Mouse (Mus musculus) neural tube, embryonic 15.5 days (tissue): ENCODE results near the gene Il5ra. TPM values are rescaled to one million over a fixed set of nuclear protein-coding genes. Genes with fewer than 3 reads are reported as not detected.

Experiments
- ATAC-seq: fragments of 200-750 bp; cut with Nextera tagmentation; 2 replicates; pipeline ENCODE4 v1.8.0; 2017; ENCODE audit warnings: mild to moderate bottlenecking, moderate TSS enrichment, moderate library complexity; ENCODE audit not compliant: low FRiP score
- H3K27ac ChIP-seq: fragments of 300-500 bp; sonication (generic); replicated peaks from 2 replicates; pipeline ENCODE4 v1.5.1; 2015; ENCODE audit warnings: mild to moderate bottlenecking, inconsistent platforms
- H3K27me3 ChIP-seq: fragments of 300-500 bp; sonication (generic); replicated peaks from 2 replicates; pipeline ENCODE4 v1.6.1; 2015; ENCODE audit warnings: inconsistent platforms
- H3K36me3 ChIP-seq: fragments of 300-500 bp; sonication (generic); 2 replicates; pipeline ENCODE4 v1.6.1; 2015; ENCODE audit warnings: inconsistent platforms
- H3K4me1 ChIP-seq: fragments of 300-500 bp; sonication (generic); 2 replicates; pipeline ENCODE4 v1.6.1; 2015; ENCODE audit warnings: inconsistent platforms
- H3K4me2 ChIP-seq: fragments of 300-500 bp; sonication (generic); 2 replicates; pipeline ENCODE4 v1.6.1; 2015; ENCODE audit warnings: inconsistent platforms, mild to moderate bottlenecking, moderate library complexity
- H3K4me3 ChIP-seq: fragments of 300-500 bp; sonication (generic); replicated peaks from 2 replicates; pipeline ENCODE4 v1.5.1; 2015; ENCODE audit warnings: mild to moderate bottlenecking, inconsistent platforms
- H3K9ac ChIP-seq: fragments of 300-500 bp; sonication (generic); replicated peaks from 2 replicates; pipeline ENCODE4 v1.6.1; 2015; ENCODE audit warnings: mild to moderate bottlenecking, inconsistent platforms
- H3K9me3 ChIP-seq: fragments of 300-500 bp; sonication (generic); replicated peaks from 2 replicates; pipeline ENCODE4 v1.6.1; 2016; ENCODE audit warnings: inconsistent platforms
- WGBS: fragments of 180-500 bp; shearing (Covaris S2); methylation state at CpG from one replicate; pipeline ENCODE4 v1.1.7; 2015; ENCODE audit warnings: mixed read lengths; 5-methylcytosine and 5-hydroxymethylcytosine counted together
- polyA plus RNA-seq: library from polyadenylated mRNA; unstranded; fragments of >200 nt; fragmentation: Nextera tagmentation; extraction: Ambion mirVana; gene quantifications from 2 replicates; pipeline ENCODE4 v1.2.1, GENCODE M21; 2015

Gene Il5ra
- polyA plus RNA-seq, 1 experiment from 2014 or later: 0.06 TPM

DNA sequence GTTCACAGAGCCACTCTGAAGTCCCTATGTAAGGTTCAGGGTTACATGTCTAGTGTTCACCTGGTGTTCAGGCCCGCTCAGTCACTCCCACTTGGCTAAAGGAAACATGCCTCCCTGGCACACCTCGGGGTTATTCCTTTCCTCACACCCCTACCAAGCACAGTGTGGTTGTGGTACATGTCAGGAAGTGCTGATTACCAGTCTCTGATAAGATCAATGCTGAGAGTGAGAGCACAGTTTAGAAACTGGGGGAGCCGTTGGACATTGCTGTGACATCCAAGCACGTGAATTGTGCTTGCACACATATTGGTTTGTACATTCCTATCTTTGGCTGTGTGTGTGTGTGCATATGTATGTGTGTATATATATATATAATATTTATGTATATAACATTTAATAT is 16.3 kb downstream of the Il5ra start:
- Histone ChIP-seq H3K4me1 (0 out of 2 replicates have a peak, but pooled peaks cover 2% of the 10 kb centered on the region), H3K27ac (no peak overlapping the region), H3K4me3 (no peak overlapping the region), H3K9ac (no peak overlapping the region), H3K4me2 (no peak overlapping the region), H3K9me3 (no peaks in the 10 kb centered on the region), H3K36me3 (no peaks in the 10 kb centered on the region), H3K27me3 (no peaks in the 10 kb centered on the region)
- ATAC-seq: no peak
- 88% methylated on average over 4 of the region's 4 CpGs for WGBS

DNA sequence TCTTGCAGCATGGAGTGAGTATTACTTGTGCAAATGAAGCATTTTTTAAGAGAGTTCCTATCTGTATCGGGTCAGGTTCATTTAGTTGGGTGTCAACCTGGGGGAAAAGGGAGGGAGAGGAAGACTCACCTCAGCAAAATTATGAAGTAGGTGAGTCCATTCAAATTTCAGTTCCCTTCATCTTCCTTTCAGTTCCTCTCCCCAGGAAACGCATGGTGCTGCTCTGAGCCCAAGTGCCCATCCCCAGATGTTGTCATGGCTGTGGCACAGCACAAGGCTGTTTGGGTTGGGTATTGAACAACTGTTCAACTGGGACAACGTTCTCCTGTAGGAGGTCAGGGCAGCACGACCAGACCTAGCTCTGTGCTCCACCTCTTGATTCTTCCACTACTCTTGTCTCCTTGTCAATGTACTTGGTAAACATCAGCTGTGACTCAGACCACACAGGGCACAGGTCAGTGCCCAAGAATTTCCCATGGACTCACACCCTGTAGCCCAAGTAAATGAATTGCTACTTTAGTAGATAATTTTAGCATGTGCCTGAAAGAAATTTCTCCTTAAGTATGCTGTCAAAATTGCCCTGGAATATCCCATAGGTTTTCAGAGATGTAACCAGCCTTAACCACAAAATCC is 19.0 kb downstream of the Il5ra start:
- Histone ChIP-seq H3K36me3 (no peaks in the 10 kb centered on the region), H3K4me3 (no peak overlapping the region), H3K4me2 (no peak overlapping the region), H3K9me3 (no peaks in the 10 kb centered on the region), H3K27ac (no peak overlapping the region), H3K27me3 (no peaks in the 10 kb centered on the region), H3K9ac (no peak overlapping the region), H3K4me1 (0 out of 2 replicates have a peak, but pooled peaks cover 2% of the 10 kb centered on the region)
- ATAC-seq: no peak
- WGBS: 81% methylated on average over 4 of the region's 4 CpGs

DNA sequence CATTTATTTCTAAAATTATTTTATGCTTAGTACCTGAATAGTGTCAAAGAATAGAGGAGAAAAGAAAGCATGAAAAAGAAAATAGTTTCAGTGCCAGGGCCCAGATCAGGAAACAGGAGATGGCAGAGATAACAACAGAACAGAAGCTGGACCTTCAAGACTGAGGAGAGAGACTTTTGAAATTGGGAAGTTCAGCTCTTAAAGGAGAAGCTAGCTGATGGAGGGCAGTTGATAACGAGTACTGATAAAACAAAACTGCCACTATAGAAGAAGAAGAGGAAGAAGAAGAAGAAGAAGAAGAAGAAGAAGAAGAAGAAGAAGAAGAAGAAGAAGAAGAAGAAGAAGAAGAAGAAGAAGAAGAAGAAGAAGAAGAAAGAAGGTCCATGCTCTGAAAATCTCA is 21.1 kb downstream of the Il5ra start:
- no peak for ATAC-seq
- Histone ChIP-seq H3K9me3 (no peaks in the 10 kb centered on the region), H3K4me1 (0 out of 2 replicates have a peak, but pooled peaks cover 2% of the 10 kb centered on the region), H3K4me3 (no peak overlapping the region), H3K9ac (no peak overlapping the region), H3K4me2 (no peak overlapping the region), H3K27me3 (no peaks in the 10 kb centered on the region), H3K27ac (no peak overlapping the region), H3K36me3 (no peaks in the 10 kb centered on the region)
- WGBS: 84% methylated on average over 1 of the region's 1 CpGs

DNA sequence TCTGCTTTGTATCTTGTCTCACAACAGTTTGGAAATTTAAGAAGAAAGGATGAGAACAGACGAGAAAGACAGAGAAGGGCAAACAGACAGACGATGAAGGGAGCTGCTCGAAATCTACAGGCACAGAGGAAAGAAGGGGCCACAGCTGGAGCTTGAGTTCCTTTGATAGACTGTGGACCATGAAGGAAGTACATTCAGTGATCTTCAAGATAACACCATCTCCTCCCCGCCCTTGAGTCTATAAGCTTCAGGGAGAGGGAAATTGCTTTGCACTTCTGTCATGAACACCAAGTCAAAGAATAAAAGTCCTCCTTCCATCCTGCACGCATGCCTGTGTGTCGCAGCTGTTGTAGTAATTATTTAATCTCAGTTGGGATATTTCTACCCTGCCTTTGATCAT is 22.8 kb downstream of the Il5ra start:
- no peaks in the 10 kb centered on the region for H3K27me3 ChIP-seq
- H3K4me2 ChIP-seq: no peak overlapping the region
- no peak for ATAC-seq
- H3K4me3 ChIP-seq: no peak overlapping the region
- no peaks in the 10 kb centered on the region for H3K36me3 ChIP-seq
- H3K4me1 ChIP-seq: 0 out of 2 replicates have a peak, but pooled peaks cover 2% of the 10 kb centered on the region
- H3K9ac ChIP-seq: no peak overlapping the region
- H3K27ac ChIP-seq: no peak overlapping the region
- WGBS: 86% methylated on average over 6 of the region's 6 CpGs
- no peaks in the 10 kb centered on the region for H3K9me3 ChIP-seq

DNA sequence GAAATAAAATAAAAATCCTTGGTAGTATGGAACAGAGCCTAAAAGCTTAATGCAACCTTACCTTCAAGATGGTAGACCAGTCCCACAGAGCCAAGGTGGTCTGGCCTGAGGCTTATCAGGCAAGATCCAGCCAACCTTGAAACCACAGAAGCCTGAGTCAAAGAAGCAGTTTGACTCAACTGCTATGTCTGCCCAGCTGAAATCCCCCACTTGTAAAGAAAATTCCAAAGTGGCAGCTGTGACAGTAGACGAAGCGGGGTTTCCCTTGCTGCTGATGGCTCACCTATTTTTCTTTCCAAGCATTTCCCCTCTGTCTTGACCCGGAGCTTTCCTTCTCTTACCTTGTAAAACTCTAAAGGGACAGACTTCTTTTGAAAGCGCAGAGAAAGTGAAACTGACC is 23.2 kb downstream of the Il5ra start:
- H3K4me3 ChIP-seq: no peak overlapping the region
- WGBS: 87% methylated on average over 4 of the region's 4 CpGs
- ATAC-seq: no peak

DNA sequence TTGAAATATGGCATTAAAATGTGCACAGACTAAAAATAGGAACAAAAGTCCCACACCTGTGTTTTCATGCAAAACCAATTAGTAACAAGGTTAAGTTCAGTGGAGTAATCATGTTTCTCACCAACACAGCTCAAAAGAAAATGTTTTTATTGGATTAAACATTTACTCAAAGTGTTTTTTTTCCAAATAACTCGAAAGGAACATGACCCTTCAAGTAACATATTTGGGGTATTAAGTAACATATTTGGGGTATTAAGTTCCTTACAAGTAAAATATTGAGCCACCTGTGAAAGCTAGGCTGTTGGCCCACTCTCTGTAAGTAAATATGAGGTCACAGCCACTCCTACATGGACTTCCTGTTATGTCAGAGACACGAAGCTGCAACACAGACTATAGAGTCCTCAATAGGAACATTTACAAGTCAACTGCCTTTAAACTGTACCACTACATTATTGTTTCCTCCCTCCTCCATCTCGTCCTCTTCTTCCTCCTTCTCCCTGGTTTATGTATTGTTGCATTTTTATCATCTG is 43.3 kb downstream of the Il5ra start:
- no peak for ATAC-seq
- no peaks in the 10 kb centered on the region for H3K9me3 ChIP-seq
- 71% methylated on average over 3 of the region's 3 CpGs for whole genome bisulfite sequencing

More for the DNA sequence above, 23.2 kb downstream of the Il5ra start:
- H3K9me3 ChIP-seq: no peaks in the 10 kb centered on the region
- H3K9ac ChIP-seq: no peak overlapping the region
- no peaks in the 10 kb centered on the region for H3K27me3 ChIP-seq
- H3K4me2 ChIP-seq: no peak overlapping the region
- no peaks in the 10 kb centered on the region for H3K36me3 ChIP-seq
- 0 out of 2 replicates have a peak, but pooled peaks cover 2% of the 10 kb centered on the region for H3K4me1 ChIP-seq
- no peak overlapping the region for H3K27ac ChIP-seq

DNA sequence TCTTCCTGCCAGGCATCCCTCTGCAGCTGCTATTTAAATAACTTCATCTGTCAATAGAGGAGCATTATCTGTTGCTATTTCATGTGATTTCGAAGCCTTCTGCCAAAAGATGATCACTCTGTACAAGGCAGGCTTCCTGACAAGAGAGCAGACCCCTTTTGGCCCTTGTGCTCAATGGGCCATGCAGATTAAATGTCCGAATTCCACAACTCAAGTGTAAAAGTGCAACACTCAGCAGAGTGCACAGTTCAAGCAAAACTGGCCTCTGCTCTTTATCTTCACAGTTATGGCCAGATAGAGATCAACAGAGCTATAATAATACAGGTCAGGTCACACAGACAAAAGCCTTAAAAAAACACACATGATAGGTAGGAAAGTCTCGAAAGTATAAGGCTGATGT is 46.9 kb downstream of the Il5ra start:
- Histone ChIP-seq H3K4me1 (no peaks in the 10 kb centered on the region), H3K27ac (no peak overlapping the region), H3K27me3 (no peaks in the 10 kb centered on the region), H3K9me3 (no peaks in the 10 kb centered on the region), H3K4me3 (no peak overlapping the region), H3K36me3 (no peaks in the 10 kb centered on the region), H3K9ac (no peak overlapping the region), H3K4me2 (no peak overlapping the region)
- WGBS: 68% methylated on average over 3 of the region's 3 CpGs
- ATAC-seq: no peak

More for the DNA sequence above, 43.3 kb downstream of the Il5ra start:
- Histone ChIP-seq H3K4me3 (no peak overlapping the region), H3K36me3 (no peaks in the 10 kb centered on the region), H3K4me1 (no peaks in the 10 kb centered on the region), H3K27me3 (no peaks in the 10 kb centered on the region), H3K4me2 (no peak overlapping the region), H3K9ac (no peak overlapping the region), H3K27ac (no peak overlapping the region)

DNA sequence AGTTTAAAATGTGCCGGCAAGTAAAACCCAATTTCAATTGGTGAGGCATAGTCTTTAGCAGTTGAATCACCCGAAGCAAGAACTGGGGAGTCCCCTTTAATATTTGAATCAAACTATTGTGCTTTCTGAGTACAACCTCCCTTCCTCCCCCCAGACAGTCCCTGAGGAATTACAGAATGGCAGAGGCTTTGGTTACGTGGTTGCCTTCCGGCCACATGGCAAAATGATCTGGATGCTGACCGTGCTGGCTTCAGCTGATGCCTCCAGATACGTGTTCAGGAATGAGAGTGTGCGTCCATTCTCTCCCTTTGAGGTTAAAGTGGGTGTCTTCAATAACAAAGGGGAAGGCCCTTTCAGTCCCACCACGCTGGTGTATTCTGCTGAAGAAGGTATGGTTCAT is 73.3 kb downstream of the Il5ra start:
- 83% methylated on average over 8 of the region's 8 CpGs for WGBS
- H3K4me1 ChIP-seq: no peaks in the 10 kb centered on the region
- ATAC-seq: no peak
- no peaks in the 10 kb centered on the region for H3K36me3 ChIP-seq
- no peak overlapping the region for H3K4me3 ChIP-seq
- no peaks in the 10 kb centered on the region for H3K27me3 ChIP-seq
- no peak overlapping the region for H3K27ac ChIP-seq
- H3K4me2 ChIP-seq: no peak overlapping the region
- no peaks in the 10 kb centered on the region for H3K9me3 ChIP-seq
- H3K9ac ChIP-seq: no peak overlapping the region

DNA sequence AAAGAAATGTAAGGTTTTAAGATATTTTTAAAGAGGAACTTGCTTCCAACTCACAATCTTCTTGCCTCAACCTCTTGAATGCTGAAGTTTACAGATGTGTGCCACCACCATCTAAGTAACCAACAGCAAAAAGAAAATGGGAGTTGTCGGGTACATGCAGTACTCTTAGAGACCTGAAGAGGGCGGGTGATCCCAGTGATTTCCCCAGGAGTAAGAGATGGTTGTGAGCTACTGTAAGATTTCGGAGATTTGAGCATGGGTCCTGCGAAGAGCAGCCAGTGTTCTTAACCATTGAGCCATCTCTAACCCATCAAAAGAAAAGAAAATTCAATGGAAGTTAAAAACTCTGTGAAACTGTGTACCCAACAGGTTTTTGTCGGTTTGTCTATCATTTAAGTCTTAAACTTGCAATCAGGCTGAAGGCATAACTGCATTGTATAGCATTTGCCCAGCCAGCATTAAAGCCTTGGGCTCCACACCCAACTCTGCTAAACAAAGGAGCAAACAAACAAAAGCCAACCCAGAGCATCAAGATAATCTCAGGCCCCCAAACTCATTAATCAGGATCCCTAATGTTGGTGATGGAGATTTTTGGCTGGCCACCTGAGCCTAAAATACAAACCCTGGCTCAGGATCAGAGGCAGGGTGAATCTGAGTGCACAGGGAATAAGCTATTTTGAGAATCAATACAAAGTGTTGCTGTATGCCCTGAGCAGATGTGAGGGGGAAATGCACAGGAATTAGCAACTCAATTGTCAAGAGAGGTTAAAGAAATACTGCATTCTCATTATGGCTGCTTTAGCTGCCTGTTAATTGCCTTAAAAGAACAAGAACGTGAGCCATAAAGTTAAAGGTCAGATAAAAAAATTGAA is 84.8 kb downstream of the Il5ra start:
- Histone ChIP-seq H3K9ac (no peak overlapping the region), H3K4me2 (no peak overlapping the region), H3K4me1 (no peaks in the 10 kb centered on the region), H3K36me3 (no peaks in the 10 kb centered on the region), H3K27ac (peak overlapping the region; percentile 45), H3K4me3 (no peak overlapping the region), H3K9me3 (no peaks in the 10 kb centered on the region), H3K27me3 (no peaks in the 10 kb centered on the region)
- ATAC-seq: no peak
- WGBS: 37% methylated on average over 6 of the region's 6 CpGs

Other genes starting within 250 kb of the Il5ra start
- gene Trnt1, start 20.1 kb upstream of the Il5ra start, polyA plus RNA-seq: 60.7 and 63.7 TPM in 2 replicates
- 63.6 and 64.5 TPM in 2 replicates for gene Crbn, start 51.0 kb upstream of the Il5ra start, polyA plus RNA-seq